Mouse (Mus musculus) thymus, adult 2 months (tissue): ENCODE results near the gene March8. TPM values are rescaled to one million over a fixed set of nuclear protein-coding genes. Genes with fewer than 3 reads are reported as not detected.

Source experiments
- DNase-seq: peaks from one replicate; pipeline ENCODE4 v3.0.0; 2021
- H3K27ac ChIP-seq: fragments of 200-500 bp; 2 replicates; pipeline ENCODE4 v1.5.1; 2012; ENCODE audit warnings: low read length, control low read depth; ENCODE audit not compliant: control insufficient read depth, insufficient read depth
- H3K27me3 ChIP-seq: fragments of 200-500 bp; 2 replicates; pipeline ENCODE4 v1.6.1; 2012; ENCODE audit warnings: mild to moderate bottlenecking, low read length, moderate library complexity, mixed read lengths; ENCODE audit not compliant: control insufficient read depth, insufficient read depth
- H3K36me3 ChIP-seq: fragments of 200-500 bp; 2 replicates; pipeline ENCODE4 v1.6.1; 2012; ENCODE audit warnings: mild to moderate bottlenecking, low read length, moderate library complexity; ENCODE audit not compliant: control insufficient read depth, insufficient read depth
- H3K4me1 ChIP-seq: fragments of 200-500 bp; replicated peaks from 2 replicates; pipeline ENCODE4 v1.6.1; 2012; ENCODE audit warnings: low read length; ENCODE audit not compliant: control insufficient read depth, insufficient read depth
- H3K4me3 ChIP-seq: fragments of 200-500 bp; 2 replicates; pipeline ENCODE4 v1.5.1; 2012; ENCODE audit warnings: mild to moderate bottlenecking, low read length, control low read depth, moderate library complexity; ENCODE audit not compliant: control insufficient read depth, insufficient read depth
- CTCF ChIP-seq: fragments of 200-500 bp; IDR thresholded peaks from 2 replicates; pipeline ENCODE4 v1.5.1; 2012; ENCODE audit warnings: mild to moderate bottlenecking, control low read depth, low read length, moderate library complexity, borderline replicate concordance; ENCODE audit not compliant: control insufficient read depth, poor library complexity, insufficient read depth; ENCODE audit errors: extremely low read depth
- POLR2A ChIP-seq: fragments of 200-500 bp; IDR thresholded peaks from 2 replicates; pipeline ENCODE4 v1.6.1; 2012; ENCODE audit warnings: mild to moderate bottlenecking, low read length, control low read depth, moderate library complexity; ENCODE audit not compliant: control insufficient read depth, poor library complexity, insufficient read depth; ENCODE audit errors: extremely low read depth
- WGBS: fragments of 180-500 bp; shearing (Covaris S2); methylation state at CpG from one replicate; pipeline ENCODE4 v1.1.7; 2018; 5-methylcytosine and 5-hydroxymethylcytosine counted together
- polyA plus RNA-seq: library from polyadenylated mRNA; depleted of rRNA; stranded (reverse); fragments of >200 nt; gene quantifications from 2 replicates; pipeline ENCODE4 v1.2.3, GENCODE M21; 2012

Gene March8
- polyA plus RNA-seq, 1 experiment: 18.2 TPM

GRCm38 (mm10) chr6:116402426-116402825 lies 64.6 kb downstream of the March8 start:
- 100% methylated on average over 3 of the region's 3 CpGs for WGBS
- Histone ChIP-seq H3K27me3 (no peaks in the 10 kb centered on the region), H3K4me3 (no peak overlapping the region), H3K36me3 (no peaks in the 10 kb centered on the region), H3K4me1 (no peaks in the 10 kb centered on the region), H3K27ac (no peak overlapping the region)
- TF ChIP-seq POLR2A: no peak
- no peak for TF ChIP-seq CTCF
- no peak for DNase-seq

GRCm38 (mm10) chr6:116405243-116405642 lies 67.4 kb downstream of the March8 start:
- H3K4me3 ChIP-seq: no peak overlapping the region
- H3K27ac ChIP-seq: no peak overlapping the region
- H3K4me1 ChIP-seq: no peaks in the 10 kb centered on the region
- no peaks in the 10 kb centered on the region for H3K36me3 ChIP-seq
- no peak for DNase-seq
- no peak for TF ChIP-seq CTCF
- TF ChIP-seq POLR2A: no peak
- H3K27me3 ChIP-seq: no peaks in the 10 kb centered on the region
- 94% methylated on average over 9 of the region's 9 CpGs for WGBS

GRCm38 (mm10) chr6:116405715-116406114 lies 67.9 kb downstream of the March8 start:
- WGBS: 76% methylated on average over 5 of the region's 5 CpGs
- TF ChIP-seq POLR2A: no peak
- no peak for TF ChIP-seq CTCF
- DNase-seq: no peak
- Histone ChIP-seq H3K27me3 (no peaks in the 10 kb centered on the region), H3K4me3 (no peak overlapping the region), H3K4me1 (no peaks in the 10 kb centered on the region), H3K27ac (no peak overlapping the region), H3K36me3 (no peaks in the 10 kb centered on the region)

- no peaks in the 10 kb centered on the region for H3K27me3 ChIP-seq
- no peak overlapping the region for H3K4me3 ChIP-seq
- TF ChIP-seq POLR2A (no peak), CTCF (no peak)
- DNase-seq: no peak
- no peaks in the 10 kb centered on the region for H3K4me1 ChIP-seq
- WGBS: 67% methylated on average over 2 of the region's 2 CpGs
- no peaks in the 10 kb centered on the region for H3K36me3 ChIP-seq
- no peak overlapping the region for H3K27ac ChIP-seq
Observed at GRCm38 (mm10) chr6:116406152-116406551, 68.3 kb downstream of the March8 start.

GRCm38 (mm10) chr6:116406680-116407079 lies 68.9 kb downstream of the March8 start:
- Histone ChIP-seq H3K27ac (no peak overlapping the region), H3K4me1 (no peaks in the 10 kb centered on the region), H3K36me3 (no peaks in the 10 kb centered on the region), H3K4me3 (no peak overlapping the region), H3K27me3 (no peaks in the 10 kb centered on the region)
- no peak for DNase-seq
- TF ChIP-seq CTCF: no peak
- TF ChIP-seq POLR2A: no peak
- 85% methylated on average over 5 of the region's 5 CpGs for WGBS

- no peak overlapping the region for H3K27ac ChIP-seq
- H3K36me3 ChIP-seq: no peaks in the 10 kb centered on the region
- no peak for DNase-seq
- H3K27me3 ChIP-seq: no peaks in the 10 kb centered on the region
- no peak overlapping the region for H3K4me3 ChIP-seq
- no peak for TF ChIP-seq POLR2A
- no peak for TF ChIP-seq CTCF
- 95% methylated on average over 4 of the region's 4 CpGs for WGBS
- H3K4me1 ChIP-seq: no peaks in the 10 kb centered on the region
Observed at GRCm38 (mm10) chr6:116407216-116407615, 69.4 kb downstream of the March8 start.
